Mouse (Mus musculus): Measurements from ENCODE around the gene Nelfe.

DNA sequence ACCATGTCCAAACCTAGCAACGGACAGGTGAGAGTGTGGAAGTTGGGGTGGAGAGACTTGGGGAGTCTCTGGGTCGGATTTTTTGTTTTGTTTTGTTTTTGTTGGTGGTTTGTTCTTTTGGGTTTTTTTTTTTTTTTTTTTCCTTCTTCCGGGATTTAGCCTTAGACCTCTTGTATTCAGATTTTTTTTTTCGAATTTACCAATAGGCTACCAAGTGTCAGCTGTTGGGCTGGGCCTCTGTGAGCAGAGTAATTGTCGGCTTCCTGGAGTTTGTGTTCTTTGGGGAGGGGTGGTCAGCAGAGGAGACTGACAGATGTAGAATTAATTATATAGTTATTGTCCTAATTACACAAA lies 49.7 kb downstream of the Nelfe start:
- TF ChIP-seq CTCF (IDR thresholded peaks at IDR 0.05; ENCODE audit: extremely low read depth, insufficient read length, insufficient replicate concordance, low read depth, low read length) (no peak), POLR2A (IDR thresholded peaks at IDR 0.05; ENCODE audit: low read depth, low read length) (no peak)
